12 mouse cellular contexts compared by ENCODE assay signal in the genomic region with DNA sequence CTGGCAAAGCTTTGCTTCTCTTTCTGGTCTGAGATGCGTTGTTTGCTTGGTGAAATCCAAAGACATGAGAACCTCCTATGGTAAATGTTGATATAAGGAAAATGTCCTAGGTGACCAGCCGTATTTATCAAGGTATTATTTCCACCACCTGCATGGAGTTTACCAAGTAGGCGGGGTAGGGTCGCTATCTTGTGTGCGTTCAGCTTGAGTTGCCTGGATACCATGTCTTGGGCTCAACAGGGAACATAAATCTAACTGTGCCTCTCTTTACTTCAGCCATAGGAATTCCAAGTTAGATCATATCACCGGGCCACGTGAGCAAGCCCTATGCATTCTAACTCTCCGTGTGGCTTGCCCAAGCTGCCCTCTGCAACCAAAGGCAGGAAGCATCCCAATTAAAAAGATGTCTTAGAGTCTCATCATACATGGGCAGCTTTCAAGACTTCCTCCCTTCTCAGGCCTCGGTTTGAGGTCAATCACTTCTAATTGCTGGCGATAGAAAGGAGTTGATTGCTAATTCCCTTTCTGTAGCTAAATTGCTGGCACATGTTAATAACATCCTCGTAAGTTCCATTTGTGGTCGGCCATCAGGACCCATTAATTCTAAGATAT.
"Had no signal": no experiment of that assay in that cellular context is flagged by ENCODE, and none has a peak within 500 bp of the region (broad histone marks: within the 10 kb centered on the region; RNA-seq: fewer than 3 reads in every experiment).

No protein-coding gene starts in this region.

- H3K4me1 ChIP-seq: liver, embryonic 13.5 days; midbrain, embryonic 13.5 days; neural tube, embryonic 12.5 days had no signal

- DNase-seq: kidney, adult 9 months; kidney, postnatal 10 days; kidney, postnatal 4 days; liver, embryonic 13.5 days; liver, postnatal 0 days; lung, postnatal 36 days; right cerebral cortex, postnatal 14 days; thymus, postnatal 36 days had no signal

- H3K9ac ChIP-seq: limb, embryonic 12.5 days; liver, embryonic 13.5 days; liver, postnatal 0 days; midbrain, embryonic 13.5 days; neural tube, embryonic 12.5 days had no signal

- ATAC-seq: liver, postnatal 0 days; midbrain, embryonic 13.5 days had no signal

- H3K36me3 ChIP-seq: limb, embryonic 12.5 days; liver, embryonic 13.5 days; midbrain, embryonic 13.5 days; neural tube, embryonic 12.5 days had no signal

- H3K27ac ChIP-seq: layer of hippocampus, adult 2 months; limb, embryonic 12.5 days; liver, embryonic 13.5 days; midbrain, embryonic 13.5 days; neural tube, embryonic 12.5 days had no signal

- H3K9me3 ChIP-seq: limb, embryonic 12.5 days; liver, embryonic 13.5 days; midbrain, embryonic 13.5 days; neural tube, embryonic 12.5 days had no signal

- H3K4me3 ChIP-seq: layer of hippocampus, adult 2 months; limb, embryonic 12.5 days; liver, embryonic 13.5 days; midbrain, embryonic 13.5 days; neural tube, embryonic 12.5 days had no signal

- H3K27me3 ChIP-seq: liver, embryonic 13.5 days; neural tube, embryonic 12.5 days had no signal

- H3K4me2 ChIP-seq: limb, embryonic 12.5 days; liver, embryonic 13.5 days; midbrain, embryonic 13.5 days; neural tube, embryonic 12.5 days had no signal
